Mouse (Mus musculus) lung, postnatal 25 days (tissue): ENCODE measurements around the gene Pde1c.
"Not testable (repeated sequence)": the region's sequence is repeated elsewhere in the genome, so short reads cannot be mapped to it uniquely, and the experiment has no call there.

Experiments
- DNase-seq: peaks from one replicate; pipeline ENCODE4 v3.0.0; 2022; ENCODE audit warnings: low spot score

Gene Pde1c

DNA sequence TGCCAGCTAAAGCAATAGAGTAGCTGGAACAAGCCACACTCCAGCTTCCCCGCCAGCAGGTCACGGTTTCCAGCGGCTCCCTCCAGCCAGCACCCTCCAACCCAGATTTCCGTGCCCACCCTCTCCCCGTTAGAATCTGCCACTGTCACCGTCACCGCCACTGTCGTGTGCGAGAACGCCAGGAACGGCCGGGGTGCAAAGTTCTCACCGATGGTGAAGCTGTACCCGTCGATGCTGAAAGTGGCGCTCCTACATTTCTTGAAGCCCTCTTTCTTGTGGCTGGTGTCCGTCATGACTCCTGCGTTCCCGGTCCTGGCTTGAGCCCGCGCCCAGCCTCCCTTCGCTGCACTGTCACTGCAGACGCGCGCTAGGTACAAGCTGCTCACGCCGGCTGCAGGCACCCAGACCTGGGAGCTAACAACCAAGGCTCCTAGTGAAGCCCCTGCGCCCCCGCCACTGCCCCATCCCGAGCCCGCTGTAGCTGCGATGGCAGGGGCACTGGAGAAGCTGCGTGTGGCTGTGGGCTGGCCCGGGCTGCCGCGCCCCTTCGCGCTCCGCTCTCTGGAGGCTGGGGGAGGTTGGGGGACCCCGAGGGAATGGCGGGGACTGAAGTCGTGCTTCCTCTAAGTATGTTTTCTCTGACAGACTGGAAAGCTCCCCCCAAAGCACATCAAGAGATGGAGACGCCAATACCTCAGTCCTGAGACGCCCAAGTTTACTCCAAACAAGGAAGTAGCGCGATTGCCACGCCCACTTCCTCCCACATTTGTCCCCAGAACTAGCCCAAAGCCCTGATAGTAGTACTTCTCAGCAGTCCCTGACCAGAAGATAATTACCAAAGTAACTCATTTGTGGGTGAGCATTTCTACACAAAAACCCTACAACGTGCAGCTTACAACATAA is at the start of gene Pde1c:
TSS of gene Pde1c (minus strand) at position 634 of the 903 bp plus-strand sequence.
- peak; percentile 19 for DNase-seq

DNA sequence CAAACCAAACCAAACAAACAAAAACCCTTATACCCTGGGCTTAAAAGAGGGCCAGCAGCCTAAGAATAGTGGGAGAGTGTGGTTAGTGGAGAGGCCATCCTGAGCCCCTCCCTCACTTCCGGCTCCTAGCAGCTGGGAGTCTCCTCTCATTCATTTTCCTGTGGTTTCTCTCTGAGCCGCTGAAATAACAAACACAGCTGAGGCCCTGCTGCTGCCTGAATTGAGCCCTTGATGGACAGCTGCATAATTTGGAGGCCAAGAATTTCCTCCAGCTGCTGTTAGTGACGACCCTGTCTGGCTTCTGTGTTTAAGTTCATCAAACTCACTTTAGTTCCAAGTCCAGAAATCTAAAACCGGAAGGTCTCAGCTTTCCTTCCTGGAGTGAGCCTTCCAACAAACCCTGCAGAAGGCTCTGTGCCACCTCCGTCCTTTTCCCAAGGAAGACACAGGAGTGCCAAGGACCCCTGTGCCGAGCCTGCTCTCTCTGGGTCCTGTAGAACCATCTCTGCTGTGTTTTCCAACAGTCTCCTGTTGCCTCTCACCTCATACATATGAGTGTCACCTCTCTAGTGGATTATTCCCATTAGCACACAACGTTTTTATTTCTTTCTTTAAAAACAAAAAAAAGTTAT is 48.2 kb upstream of the Pde1c start:
- DNase-seq, result peak; percentile 15

DNA sequence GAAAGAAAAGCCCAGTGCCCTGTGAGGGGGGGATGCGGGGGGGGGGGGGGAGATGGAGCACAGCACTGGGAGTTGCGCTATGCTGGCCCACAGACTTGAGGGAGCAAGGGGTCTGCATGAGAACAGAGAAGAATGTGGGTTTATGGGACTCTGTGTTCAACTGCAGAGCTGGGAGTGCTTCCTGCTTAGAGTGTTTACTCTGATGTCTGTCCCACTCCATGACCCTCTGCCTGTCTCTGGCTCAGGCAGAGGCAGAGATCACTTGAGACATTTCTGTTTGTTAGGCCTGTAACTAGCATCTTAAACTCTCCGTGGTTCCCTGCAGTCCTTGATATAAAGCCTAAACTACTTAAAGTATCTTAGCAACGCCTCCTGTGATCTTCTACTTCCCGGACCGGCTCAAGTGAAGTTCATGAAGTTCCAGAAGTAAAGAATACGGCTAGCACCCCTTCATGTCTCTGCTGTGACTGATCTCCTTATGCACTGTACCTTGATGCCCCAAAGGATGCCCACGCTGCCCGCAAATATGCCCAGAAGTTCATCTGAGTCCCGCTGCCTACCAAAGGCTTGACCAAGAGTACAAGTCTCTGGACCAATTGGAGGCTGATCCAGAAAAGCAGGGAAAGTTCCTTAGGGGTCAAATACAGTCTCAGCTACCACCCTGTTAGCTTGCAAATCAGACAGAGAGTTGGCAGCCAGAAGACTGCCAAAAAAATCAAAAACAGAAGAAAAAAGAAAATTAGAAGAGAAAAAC is 47.5 kb upstream of the Pde1c start:
- DNase-seq, result peak; percentile 2

DNA sequence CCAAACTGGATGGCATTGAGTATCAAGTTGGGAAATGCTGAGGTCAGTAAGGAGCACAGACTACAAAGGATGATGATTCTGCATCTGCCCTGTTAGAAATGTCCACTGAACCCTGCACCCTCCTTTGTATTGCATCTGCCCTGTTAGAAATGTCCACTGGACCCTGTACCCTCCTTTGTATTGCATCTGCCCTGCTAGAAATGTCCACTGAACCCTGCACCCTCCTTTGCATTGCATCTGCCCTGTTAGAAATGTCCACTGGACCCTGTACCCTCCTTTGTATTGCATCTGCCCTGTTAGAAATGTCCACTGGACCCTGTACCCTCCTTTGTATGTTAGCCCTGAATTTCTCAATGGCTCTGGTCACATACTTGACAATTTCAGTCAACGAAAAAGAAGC is 40.6 kb upstream of the Pde1c start:
- not testable (repeated sequence) for DNase-seq

DNA sequence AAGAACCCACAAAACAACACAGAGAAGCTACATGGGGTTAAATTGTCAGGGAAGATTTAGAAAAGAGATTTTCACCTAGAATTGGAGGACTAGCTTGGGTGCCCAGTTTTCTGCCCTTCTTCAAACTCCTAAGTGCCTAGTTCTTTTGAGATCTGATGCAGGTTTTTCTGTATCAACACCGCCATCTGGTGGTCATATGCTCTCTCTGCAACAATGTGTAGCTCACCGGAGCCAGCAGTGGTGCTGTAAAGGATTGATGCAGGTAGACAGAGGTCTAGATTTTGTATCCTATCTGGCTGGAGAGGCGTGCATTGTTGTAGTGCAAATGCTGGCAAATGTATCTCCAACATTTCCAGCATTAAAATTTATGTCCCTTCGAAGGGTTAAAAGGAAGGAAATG is 39.4 kb upstream of the Pde1c start:
- peak; percentile 64 for DNase-seq

DNA sequence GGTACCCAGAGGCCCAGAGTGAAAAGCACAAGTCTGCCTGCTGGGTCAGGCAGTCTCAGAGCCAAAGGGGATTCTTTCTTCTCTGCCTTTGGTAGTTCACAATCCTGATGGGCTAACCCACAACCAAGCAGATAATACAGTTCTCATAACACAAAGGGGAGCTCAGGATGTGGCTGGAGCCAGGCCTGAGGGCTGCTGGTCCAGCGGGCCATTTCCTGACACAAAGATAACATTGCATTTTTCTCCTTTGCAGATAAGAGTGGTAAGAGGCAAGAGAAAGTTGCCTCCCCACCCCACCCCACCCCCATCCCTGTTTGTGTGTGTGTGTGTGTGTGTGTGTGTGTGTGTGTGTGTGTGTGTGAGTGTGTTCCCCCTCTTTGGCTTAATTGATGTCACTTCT is 10.7 kb upstream of the Pde1c start:
- no peak for DNase-seq

DNA sequence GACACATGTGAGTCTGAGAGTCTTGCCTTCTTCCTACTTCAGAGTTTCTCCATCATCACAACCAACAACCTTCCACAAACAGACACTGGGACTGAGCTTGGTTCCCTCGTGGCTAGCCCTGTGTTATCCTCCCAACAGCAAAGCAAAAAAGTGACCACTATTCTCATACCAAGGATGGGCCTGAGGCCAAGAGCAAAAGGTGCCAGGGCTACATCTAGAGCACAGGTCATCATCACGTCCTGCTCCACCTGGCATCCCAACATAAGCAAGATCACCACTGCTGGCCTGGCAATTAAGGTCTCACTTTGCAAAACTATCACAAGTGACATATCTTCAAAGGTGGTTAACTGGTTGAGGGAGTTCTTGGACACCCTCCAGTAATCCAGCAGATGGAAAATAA is 8.0 kb downstream of the Pde1c start:
- no peak for DNase-seq

DNA sequence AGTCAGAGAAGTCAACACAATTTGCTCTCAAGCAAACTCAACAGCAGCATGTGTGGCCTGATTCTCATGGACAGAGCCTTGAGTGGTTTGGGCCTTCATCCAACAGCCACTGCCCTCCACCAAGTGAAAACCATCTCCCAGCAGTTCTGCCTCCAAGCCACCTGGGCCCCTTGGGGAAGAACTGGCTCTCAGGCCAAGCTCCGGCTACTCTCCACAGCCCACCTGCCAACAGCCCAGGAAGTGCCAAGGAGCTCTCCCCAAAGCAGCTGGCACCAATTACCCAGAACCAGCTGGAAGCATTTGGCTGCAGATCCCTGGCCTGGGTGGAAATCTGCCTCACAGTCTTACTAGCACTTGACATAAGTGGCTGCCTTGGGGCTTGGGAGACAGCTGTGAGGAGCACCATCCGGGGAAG is 8.4 kb downstream of the Pde1c start:
- no peak for DNase-seq

DNA sequence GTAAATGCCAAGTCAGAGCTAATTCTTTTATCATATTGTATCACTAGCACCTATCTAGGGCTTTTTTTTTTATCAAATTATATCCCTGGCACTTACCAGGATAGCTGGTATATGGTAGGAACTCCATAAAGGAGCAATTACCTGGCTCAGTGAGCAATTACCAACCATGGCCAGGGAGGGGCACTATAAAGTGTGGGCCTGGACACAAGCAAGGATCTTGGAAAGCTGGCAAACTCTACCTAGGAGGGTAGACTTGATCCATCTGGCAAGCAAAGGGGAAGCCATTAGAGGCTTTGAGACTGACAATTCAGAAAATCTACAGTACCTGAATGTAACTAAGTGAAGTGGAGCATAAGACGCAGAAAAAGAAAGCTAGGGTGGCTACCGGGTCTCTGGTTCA is 10.2 kb downstream of the Pde1c start:
- no peak for DNase-seq

DNA sequence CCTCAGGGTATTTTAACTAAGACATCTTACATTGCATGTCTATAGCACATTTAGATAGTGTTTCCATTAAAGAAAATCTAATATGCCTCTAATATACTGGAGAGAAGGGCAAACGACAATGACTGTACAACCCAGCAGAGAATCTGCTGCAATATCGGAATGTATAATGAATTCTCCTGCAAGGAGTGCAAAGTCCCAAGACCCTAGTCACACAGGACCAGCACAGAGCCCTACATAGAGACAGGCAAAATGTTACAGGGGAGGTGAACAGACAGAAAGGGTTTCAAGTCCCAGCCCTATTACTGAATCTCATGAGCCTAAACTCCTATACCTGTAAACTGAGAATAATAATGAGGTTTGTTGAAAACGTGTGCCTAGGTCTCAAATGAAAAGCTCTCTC is 13.1 kb downstream of the Pde1c start:
- DNase-seq, result no peak

DNA sequence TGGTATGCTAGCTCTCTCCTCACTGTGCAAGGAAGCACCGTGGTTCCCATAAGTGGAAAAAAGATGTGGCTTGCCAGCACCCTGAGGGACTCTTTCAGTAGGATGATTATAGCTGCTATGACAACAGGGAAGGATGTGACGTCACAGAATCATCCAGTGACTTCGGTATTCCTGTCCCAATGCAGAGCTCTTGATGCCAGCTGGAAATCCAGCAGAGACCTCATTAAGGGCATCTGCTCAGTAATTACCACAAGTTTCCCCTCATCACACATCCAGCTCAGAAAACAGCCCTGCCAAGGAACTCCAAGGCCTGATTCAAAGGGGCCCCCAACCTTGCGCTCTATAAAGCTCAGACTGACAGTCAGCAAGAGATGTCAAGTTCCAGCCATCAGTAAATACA is 13.5 kb downstream of the Pde1c start:
- no peak for DNase-seq

DNA sequence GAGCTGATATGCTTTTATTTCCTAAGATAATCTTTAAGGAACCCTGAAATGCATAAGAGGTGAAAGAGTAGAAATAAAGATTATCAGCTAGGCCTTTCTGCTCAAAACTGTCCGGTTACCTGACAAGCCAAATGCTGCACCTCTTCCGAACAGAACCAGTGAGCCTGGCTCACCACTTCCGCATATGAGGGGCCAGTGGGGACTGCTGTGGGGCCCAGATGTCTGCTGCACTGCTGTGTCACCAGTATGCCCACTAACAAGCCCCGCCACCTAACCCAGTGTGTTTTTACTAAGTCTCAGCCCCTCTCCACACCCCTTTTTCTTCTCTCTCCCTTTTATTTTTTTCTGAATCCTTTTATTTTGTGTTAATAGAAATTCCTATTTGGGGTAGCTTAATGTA is 17.9 kb downstream of the Pde1c start:
- DNase-seq, result no peak

DNA sequence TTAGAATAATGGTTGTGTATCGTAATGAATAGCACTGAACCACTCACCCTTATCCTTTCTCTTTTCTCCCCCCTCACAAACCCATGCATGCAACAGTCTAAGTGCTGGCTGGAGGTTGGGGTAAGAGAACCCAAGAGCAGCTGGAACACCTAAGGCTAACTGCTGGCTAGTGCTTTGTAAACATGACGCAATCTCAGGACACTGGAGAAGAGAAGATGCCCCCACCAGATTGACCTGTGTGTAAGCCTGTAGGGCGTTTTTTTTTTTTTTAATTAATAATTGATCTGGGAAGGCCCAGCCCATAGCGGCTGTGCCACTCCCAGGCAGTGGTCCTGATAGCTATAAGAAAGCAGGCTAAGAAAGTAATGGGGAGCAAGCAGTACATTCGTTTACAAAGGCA is 28.7 kb downstream of the Pde1c start:
- DNase-seq, result no peak

DNA sequence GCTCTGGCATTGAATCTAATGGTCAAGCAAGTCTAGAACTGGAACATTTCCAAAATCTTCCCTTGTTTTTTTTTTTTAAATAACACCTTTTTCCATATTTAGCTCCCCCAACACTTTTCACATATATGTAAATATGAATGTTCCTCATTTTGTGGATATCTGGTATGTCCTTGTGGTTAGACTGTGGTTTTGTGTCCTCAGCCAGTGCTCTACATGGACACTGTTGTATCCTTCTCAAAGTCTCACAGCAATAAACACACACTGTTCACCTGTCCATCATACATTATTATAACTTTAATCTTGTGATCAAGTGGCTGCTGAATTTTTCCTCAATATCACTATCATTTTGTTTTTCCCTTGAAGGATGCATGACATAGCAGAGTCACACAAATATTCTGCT is 34.2 kb downstream of the Pde1c start:
- DNase-seq, result no peak

DNA sequence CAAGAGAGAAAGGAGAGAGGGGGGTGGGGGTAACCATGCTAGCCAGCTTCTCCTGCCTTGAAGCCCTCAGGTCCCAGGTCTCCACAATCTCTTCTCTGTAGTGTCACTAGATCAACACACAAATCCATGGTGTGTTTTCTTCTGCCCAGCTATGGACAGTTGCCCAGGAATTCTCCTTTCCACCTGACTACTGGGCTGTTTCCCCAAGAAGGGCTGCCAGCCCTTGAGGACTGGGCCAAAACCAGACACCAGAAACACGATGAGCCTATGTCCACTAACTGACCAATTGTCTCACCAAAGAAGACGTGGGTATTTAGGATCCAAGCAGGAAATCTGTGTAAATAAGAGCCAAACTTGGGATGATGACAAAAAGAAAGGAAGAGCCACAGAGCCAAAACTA is 36.6 kb downstream of the Pde1c start:
- DNase-seq, result no peak

DNA sequence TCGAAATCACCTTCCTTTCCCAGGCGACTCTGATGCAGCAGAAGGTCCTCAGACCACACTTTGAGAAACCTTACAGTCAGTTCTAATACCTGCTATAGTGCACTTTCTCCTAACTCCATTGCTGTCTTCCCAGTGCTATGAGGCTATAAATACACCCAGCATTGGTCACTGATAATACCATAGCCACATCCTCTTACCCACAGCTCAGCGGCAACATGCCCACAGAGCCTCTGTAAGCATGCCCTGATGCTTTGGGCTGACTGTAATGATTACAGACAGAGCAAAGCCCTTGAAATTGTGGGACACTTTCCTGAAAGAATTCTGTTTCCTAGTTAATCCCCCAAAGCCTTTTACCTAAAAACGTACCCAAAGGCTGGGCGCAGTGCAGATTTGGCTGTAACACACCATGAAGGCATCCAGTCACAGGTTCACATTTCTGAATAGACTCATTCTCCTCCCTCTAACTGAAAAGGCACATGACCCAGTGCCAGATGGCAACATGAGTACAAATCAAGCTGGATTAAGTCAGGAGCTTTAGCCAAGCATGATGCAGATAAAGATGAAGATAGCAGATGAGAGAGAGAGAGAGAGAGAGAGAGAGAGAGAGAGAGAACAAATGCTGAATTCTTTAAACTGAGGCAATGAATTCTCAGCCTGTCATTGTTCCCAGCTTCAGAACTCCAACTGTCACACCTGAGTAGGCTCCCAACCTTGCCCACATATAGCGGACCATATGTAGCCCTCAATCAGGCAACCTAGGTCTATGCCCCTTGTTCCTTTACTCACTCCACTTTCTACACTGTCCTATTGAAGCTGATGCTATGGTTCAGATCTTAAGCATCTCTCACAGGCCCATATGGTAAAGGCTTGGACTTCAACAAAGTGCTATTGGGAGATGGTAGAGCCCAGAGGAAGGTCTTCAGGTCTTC is 44.7 kb downstream of the Pde1c start:
- DNase-seq, result no peak

DNA sequence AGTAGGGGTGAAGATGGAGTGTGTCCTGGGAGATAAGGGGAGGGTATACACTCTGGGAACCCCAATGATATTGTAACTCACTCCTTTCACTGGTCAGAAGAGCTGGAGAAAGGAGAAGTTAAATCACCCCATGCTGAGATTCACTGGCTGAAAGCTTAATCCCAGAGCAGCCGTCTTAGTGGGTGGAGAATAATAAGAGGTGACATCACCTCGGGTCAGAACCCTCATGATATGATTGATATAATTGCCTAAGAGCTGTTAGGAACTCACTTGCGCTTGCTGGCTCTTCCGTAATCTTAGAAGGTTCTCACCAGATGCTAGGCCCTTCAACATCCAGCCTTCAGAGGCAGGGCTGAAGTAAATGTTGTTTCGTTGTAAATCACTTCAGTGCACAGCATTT is 79.7 kb downstream of the Pde1c start:
- DNase-seq, result no peak

DNA sequence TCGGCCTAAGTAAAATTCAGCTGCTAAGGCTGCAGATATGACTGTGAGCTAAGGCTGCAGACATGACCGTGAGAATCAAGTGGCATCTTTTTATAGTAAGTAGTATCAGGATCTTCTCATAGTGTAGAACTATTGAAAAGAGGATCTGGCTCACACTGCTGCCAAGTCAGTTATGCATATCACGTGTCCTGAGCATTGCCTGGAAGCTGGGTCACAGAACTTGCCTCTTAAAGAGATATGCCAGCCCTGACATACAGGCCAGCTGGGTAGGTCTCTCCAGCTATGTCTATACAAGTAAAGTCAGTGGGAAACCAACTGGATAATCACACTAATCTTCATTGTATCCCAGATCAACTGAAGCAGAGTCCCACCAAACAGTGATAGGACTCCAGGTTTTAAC is 83.8 kb downstream of the Pde1c start:
- no peak for DNase-seq

DNA sequence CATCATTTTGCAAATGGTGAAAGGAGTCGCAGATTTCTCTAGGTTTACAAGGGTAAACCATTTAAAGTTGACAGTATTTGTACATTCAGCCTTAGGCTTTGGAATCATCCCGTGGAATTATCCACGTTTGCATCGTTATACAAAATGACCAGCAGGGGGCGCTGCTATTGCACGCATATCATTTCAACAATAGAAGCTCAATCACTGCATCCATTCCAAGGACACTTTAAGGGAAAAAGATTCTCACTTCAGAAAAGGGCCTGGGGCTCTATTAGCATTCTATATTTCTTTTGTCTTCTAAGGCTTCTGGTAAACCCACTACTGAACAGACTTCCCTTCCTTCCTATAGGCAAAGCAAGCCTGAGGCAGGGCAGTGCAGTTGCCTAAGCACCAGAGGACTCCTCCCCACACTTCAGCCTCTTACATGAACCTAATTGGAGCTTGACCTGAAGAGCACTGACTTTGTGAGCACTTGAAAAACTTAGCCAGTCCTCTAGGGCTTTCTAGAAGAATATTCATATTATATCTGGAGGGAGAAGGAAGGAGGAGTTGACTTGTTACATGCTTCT is 87.9 kb downstream of the Pde1c start:
- DNase-seq, result peak; percentile 22

DNA sequence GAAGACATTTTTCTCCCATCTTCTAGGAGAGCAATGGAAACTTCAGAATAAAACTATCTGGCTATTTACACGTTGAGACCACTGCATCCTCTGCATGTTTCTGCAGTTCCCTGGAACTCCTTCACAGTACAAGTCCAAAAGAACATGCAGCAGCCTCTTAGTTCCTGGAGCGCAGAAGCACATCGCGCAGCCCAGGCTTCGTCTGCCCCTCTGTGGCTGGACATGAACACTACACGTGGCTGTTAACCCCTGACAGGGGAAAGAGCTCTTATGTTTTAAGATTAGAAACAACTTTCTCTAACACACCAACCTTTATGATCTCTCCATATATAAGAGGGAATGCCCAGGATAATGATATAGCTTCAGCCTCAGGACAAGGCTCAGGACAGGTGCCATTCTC is 92.3 kb downstream of the Pde1c start:
- DNase-seq, result no peak

DNA sequence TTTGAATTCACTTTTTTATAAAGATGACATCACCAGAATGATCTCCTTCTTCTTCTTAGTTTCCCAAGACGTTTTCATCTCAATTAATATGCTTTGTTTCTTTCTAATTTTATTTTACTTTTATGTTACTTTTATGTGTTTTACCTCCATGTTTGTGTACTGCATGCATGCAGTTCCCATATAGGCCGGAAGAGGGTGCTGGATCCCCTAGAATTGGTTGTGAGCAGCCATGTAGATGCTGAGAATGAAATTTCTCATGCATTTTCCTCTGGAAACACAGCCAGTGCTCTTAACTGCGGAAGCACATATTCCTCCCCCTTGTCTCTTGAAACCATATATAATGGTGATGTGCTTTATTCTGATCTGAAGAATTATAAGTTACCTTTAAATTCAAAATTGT is 110.8 kb downstream of the Pde1c start:
- no peak for DNase-seq

DNA sequence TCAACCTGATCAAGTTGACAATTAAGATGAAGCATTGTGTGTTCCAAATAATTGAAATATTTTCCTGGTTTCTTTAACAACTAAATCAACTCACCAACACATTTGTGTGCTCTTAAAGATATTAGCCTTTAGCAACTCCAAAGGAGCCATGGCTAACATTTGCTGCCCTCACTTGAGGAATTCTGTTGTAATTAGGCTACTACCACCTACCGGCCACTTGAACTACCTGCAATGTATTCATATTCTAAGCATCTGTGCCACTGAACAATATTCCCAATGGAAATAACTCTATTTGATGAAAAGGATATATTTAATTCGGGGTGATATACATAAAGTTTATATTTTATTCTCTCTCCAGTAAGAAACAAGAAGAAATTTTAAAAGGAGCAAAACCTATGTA is 121.0 kb downstream of the Pde1c start:
- no peak for DNase-seq
